Comparison of ENCODE assay signal across 8 mouse cellular contexts in the genomic region with DNA sequence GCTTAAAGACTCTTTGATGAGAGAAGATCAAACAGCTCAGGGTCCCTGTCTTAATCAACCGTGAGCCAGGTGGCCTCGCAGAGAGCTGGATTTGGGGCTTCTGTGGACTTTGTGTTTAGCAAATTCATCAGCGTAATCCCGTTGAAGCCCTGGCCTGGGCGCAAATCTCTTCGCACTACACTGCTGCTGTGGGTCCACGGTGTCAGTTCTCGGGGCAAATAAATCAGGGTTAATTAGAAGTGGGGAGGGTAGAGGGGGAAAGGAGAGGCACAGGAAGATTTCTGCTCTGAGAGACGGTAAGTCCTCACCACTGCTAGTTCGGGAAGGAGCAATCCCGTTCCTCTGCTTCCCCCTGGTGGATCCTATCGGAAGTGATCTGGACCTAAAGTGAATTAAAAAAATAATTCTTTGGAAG. TPM values are rescaled to one million over a fixed set of nuclear protein-coding genes. Genes with fewer than 3 reads are reported as not detected.
DNase-seq lines count a peak whose midpoint lies in the region; ATAC-seq lines count a peak whose summit lies in the region.

No protein-coding gene starts in this region.

- H3K36me3 ChIP-seq in limb, embryonic 10.5 days, result no peaks in the 10 kb centered on the region
- H3K36me3 ChIP-seq in midbrain, embryonic 12.5 days, result no peaks in the 10 kb centered on the region
- H3K36me3 ChIP-seq in stomach, embryonic 15.5 days, result no peaks in the 10 kb centered on the region

- DNase-seq in ovary, postnatal 10 days (ENCODE audit: low spot score), result peak; percentile 35
- no peak for DNase-seq in ovary, adult 18-20 months (ENCODE audit: low spot score)
- DNase-seq in embryo, embryonic 10 days (ENCODE audit: low spot score), result peak; percentile 84
- peak; percentile 24 to 46 for DNase-seq in gastrocnemius, postnatal 36 days
- DNase-seq in kidney, adult 18-20 months, result peak; percentile 77
- DNase-seq in limb, embryonic 10.5 days (ENCODE audit: low spot score), result peak; percentile 76

- WGBS in limb, embryonic 10.5 days, result under 1% methylated on average over 12 of the region's 12 CpGs
- WGBS in midbrain, embryonic 12.5 days, result under 1% methylated on average over 12 of the region's 12 CpGs
- whole genome bisulfite sequencing in stomach, embryonic 15.5 days, result 2% methylated on average over 12 of the region's 12 CpGs

- H3K4me1 ChIP-seq in limb, embryonic 10.5 days, result peaks cover 15% of the 10 kb centered on the region
- peaks cover 10% of the 10 kb centered on the region for H3K4me1 ChIP-seq in midbrain, embryonic 12.5 days
- H3K4me1 ChIP-seq in stomach, embryonic 15.5 days, result peaks cover under 1% of the 10 kb centered on the region; the same call in 1 of the 2 replicates

- intact Hi-C loops in gastrocnemius, postnatal 36 days (cut with DNase I), result loop anchor here (2.0 to 5.0 kb wide), 2 partner anchors 122 to 306 kb away; no protein-coding TSS in a partner anchor

- peak overlapping the region; percentile 43 for H3K4me3 ChIP-seq in limb, embryonic 10.5 days
- peak overlapping the region; percentile 25 for H3K4me3 ChIP-seq in midbrain, embryonic 12.5 days
- peak overlapping the region; percentile 28 for H3K4me3 ChIP-seq in stomach, embryonic 15.5 days (replicated peaks)

- H3K4me2 ChIP-seq in midbrain, embryonic 12.5 days (replicated peaks), result peak overlapping the region; percentile 52
- peak overlapping the region; percentile 56 for H3K4me2 ChIP-seq in stomach, embryonic 15.5 days

- H3K27me3 ChIP-seq in limb, embryonic 10.5 days (ENCODE audit: low read depth, poor library complexity, severe bottlenecking), result peaks cover 32% of the 10 kb centered on the region
- H3K27me3 ChIP-seq in midbrain, embryonic 12.5 days, result peaks cover 29% of the 10 kb centered on the region
- peaks cover 17% of the 10 kb centered on the region for H3K27me3 ChIP-seq in stomach, embryonic 15.5 days (replicated peaks)

- no peak overlapping the region for H3K9ac ChIP-seq in midbrain, embryonic 12.5 days (replicated peaks)
- no peak overlapping the region for H3K9ac ChIP-seq in stomach, embryonic 15.5 days

- no peak overlapping the region; the same call in 1 of the 2 replicates for H3K27ac ChIP-seq in limb, embryonic 10.5 days
- no peak overlapping the region for H3K27ac ChIP-seq in midbrain, embryonic 12.5 days (replicated peaks)
- H3K27ac ChIP-seq in stomach, embryonic 15.5 days, result no peak overlapping the region

- peak; percentile 75 for ATAC-seq in midbrain, embryonic 12.5 days (ENCODE audit: low FRiP score, low read depth)
- ATAC-seq in stomach, embryonic 15.5 days (ENCODE audit: insufficient read depth, low FRiP score, low read depth), result no peak

- no peaks in the 10 kb centered on the region for H3K9me3 ChIP-seq in limb, embryonic 10.5 days (replicated peaks)
- no peaks in the 10 kb centered on the region for H3K9me3 ChIP-seq in midbrain, embryonic 12.5 days
- no peaks in the 10 kb centered on the region for H3K9me3 ChIP-seq in stomach, embryonic 15.5 days

RNA-seq across cellular contexts. Expression of a gene that starts 5.0 kb away (rescaled TPM):
- total RNA-seq in gastrocnemius, postnatal 36 days (2021), result not detected
- 10.8 and 11.4 TPM in 2 replicates for polyA plus RNA-seq in limb, embryonic 10.5 days (2016; fragmentation: Nextera tagmentation; extraction: Ambion mirVana)
- polyA plus RNA-seq in midbrain, embryonic 12.5 days (2016; fragmentation: Nextera tagmentation; extraction: Ambion mirVana), result 5.2 and 5.5 TPM in 2 replicates
- polyA plus RNA-seq in stomach, embryonic 15.5 days (2015; fragmentation: Nextera tagmentation; extraction: Ambion mirVana), result 0.78 and 0.84 TPM in 2 replicates
